Mouse (Mus musculus): ENCODE measurements around the gene Gsx2. TPM values are rescaled to one million over a fixed set of nuclear protein-coding genes. Genes with fewer than 3 reads are reported as not detected.

Gene Gsx2
- polyA plus RNA-seq, 1 experiment from 2014 or later, result not detected

GRCm38 (mm10) chr5:75051109-75051508 is 24.3 kb upstream of the Gsx2 start:
- Histone ChIP-seq H3K4me3 (replicated peaks; ENCODE audit: low read length) (no peak overlapping the region), H3K9ac (ENCODE audit: low read length) (no peak overlapping the region), H3K27me3 (ENCODE audit: control insufficient read depth, insufficient read depth, low read length) (no peaks in the 10 kb centered on the region), H3K4me1 (ENCODE audit: control insufficient read depth, insufficient read depth, low read length) (no peaks in the 10 kb centered on the region), H3K36me3 (ENCODE audit: control insufficient read depth, insufficient read depth, low read length) (no peaks in the 10 kb centered on the region), H3K9me3 (replicated peaks; ENCODE audit: control insufficient read depth, low read length) (no peaks in the 10 kb centered on the region), H3K4me2 (ENCODE audit: low read depth, low read length) (no peak overlapping the region), H3K27ac (ENCODE audit: low read length) (no peak overlapping the region)
- WGBS, result 74% methylated on average over 4 of the region's 4 CpGs
- no peak for ATAC-seq (ENCODE audit: insufficient read depth, low FRiP score)

DNA sequence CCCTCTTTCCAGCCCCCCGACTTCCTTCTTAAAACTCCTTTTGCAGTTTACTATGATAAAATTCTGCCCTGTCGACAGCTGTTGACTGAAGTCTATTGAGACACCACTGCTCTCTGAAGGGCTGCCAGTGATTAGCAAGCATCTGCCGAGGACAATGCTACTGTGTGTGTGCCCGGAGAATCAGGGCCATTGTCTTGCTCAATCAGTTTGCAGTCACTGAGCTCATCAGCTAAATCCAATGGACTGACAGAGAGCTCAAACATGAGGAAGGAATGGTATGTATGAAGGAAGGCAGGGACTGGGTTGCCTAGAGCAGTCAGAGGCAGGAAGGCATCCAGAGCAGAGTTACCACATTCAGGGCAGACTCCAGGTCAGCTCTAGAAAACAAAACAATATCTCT is 12.2 kb upstream of the Gsx2 start:
- 36% methylated on average over 4 of the region's 4 CpGs for WGBS
- H3K9ac ChIP-seq (ENCODE audit: low read length), result no peak overlapping the region
- H3K4me2 ChIP-seq (ENCODE audit: low read depth, low read length), result no peak overlapping the region
- ATAC-seq (ENCODE audit: insufficient read depth, low FRiP score), result no peak
- peaks cover 7% of the 10 kb centered on the region; the same call in 1 of the 2 replicates for H3K4me1 ChIP-seq (ENCODE audit: control insufficient read depth, insufficient read depth, low read length)
- no peak overlapping the region for H3K27ac ChIP-seq (ENCODE audit: low read length)
- no peaks in the 10 kb centered on the region for H3K36me3 ChIP-seq (ENCODE audit: control insufficient read depth, insufficient read depth, low read length)
- no peak overlapping the region for H3K4me3 ChIP-seq (replicated peaks; ENCODE audit: low read length)
- H3K27me3 ChIP-seq (ENCODE audit: control insufficient read depth, insufficient read depth, low read length), result peaks cover 10% of the 10 kb centered on the region; the same call in 1 of the 2 replicates
- no peaks in the 10 kb centered on the region for H3K9me3 ChIP-seq (replicated peaks; ENCODE audit: control insufficient read depth, low read length)

- no peaks in the 10 kb centered on the region for H3K36me3 ChIP-seq (ENCODE audit: control insufficient read depth, insufficient read depth, low read length)
- H3K4me2 ChIP-seq (ENCODE audit: low read depth, low read length), result peak overlapping the region; percentile 64
- H3K9me3 ChIP-seq (replicated peaks; ENCODE audit: control insufficient read depth, low read length), result no peaks in the 10 kb centered on the region
- peak overlapping the region; percentile 43; the same call in 1 of the 2 replicates for H3K9ac ChIP-seq (ENCODE audit: low read length)
- H3K27me3 ChIP-seq (ENCODE audit: control insufficient read depth, insufficient read depth, low read length), result peaks cover 38% of the 10 kb centered on the region
- peaks cover 12% of the 10 kb centered on the region; the same call in 1 of the 2 replicates for H3K4me1 ChIP-seq (ENCODE audit: control insufficient read depth, insufficient read depth, low read length)
- peak; percentile 50; the same call in 1 of the 2 replicates for ATAC-seq (ENCODE audit: insufficient read depth, low FRiP score)
- H3K27ac ChIP-seq (ENCODE audit: low read length), result no peak overlapping the region
- WGBS, result 4% methylated on average over 8 of the region's 10 CpGs
- H3K4me3 ChIP-seq (replicated peaks; ENCODE audit: low read length), result peak overlapping the region; percentile 53
Measured at GRCm38 (mm10) chr5:75066715-75067114, 8.7 kb upstream of the Gsx2 start.

- Histone ChIP-seq H3K4me2 (ENCODE audit: low read depth, low read length) (peak overlapping the region; percentile 64), H3K36me3 (ENCODE audit: control insufficient read depth, insufficient read depth, low read length) (no peaks in the 10 kb centered on the region), H3K27ac (ENCODE audit: low read length) (no peak overlapping the region), H3K9me3 (replicated peaks; ENCODE audit: control insufficient read depth, low read length) (no peaks in the 10 kb centered on the region), H3K27me3 (ENCODE audit: control insufficient read depth, insufficient read depth, low read length) (peaks cover 43% of the 10 kb centered on the region), H3K4me1 (ENCODE audit: control insufficient read depth, insufficient read depth, low read length) (peaks cover 12% of the 10 kb centered on the region; the same call in 1 of the 2 replicates), H3K9ac (ENCODE audit: low read length) (peak overlapping the region; percentile 43; the same call in 1 of the 2 replicates), H3K4me3 (replicated peaks; ENCODE audit: low read length) (peak overlapping the region; percentile 53)
- peak; percentile 69; the same call in 1 of the 2 replicates for ATAC-seq (ENCODE audit: insufficient read depth, low FRiP score)
- under 1% methylated on average over 30 of the region's 30 CpGs for WGBS
Measured at GRCm38 (mm10) chr5:75067125-75067756, 8.2 kb upstream of the Gsx2 start.

DNA sequence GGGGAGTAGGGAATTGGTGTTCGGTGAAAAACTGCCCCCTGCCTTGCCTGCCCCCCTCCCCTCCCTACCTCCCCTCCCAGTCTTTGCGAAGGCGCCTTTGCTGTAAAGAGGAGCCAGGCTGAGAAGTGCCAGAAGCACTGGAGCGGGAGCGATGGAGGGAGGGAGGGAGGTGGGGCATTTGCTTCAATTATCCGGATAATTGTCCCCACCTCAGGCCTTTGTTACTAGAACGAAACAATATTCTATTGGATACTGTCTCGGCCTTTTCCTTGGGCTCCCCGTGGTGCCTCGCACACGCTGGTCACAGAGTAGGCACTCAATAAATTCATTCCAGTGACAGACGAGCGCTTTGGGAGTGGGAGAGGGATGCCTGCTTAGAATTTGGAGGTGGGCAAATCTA is 5.3 kb upstream of the Gsx2 start:
- Histone ChIP-seq H3K27ac (ENCODE audit: low read length) (no peak overlapping the region), H3K9ac (ENCODE audit: low read length) (no peak overlapping the region), H3K36me3 (ENCODE audit: control insufficient read depth, insufficient read depth, low read length) (no peaks in the 10 kb centered on the region)

GRCm38 (mm10) chr5:75070656-75071375 is 4.6 kb upstream of the Gsx2 start:
- Histone ChIP-seq H3K27me3 (ENCODE audit: control insufficient read depth, insufficient read depth, low read length) (peaks cover 79% of the 10 kb centered on the region), H3K4me3 (replicated peaks; ENCODE audit: low read length) (no peak overlapping the region), H3K9ac (ENCODE audit: low read length) (no peak overlapping the region), H3K4me2 (ENCODE audit: low read depth, low read length) (no peak overlapping the region), H3K36me3 (ENCODE audit: control insufficient read depth, insufficient read depth, low read length) (no peaks in the 10 kb centered on the region), H3K4me1 (ENCODE audit: control insufficient read depth, insufficient read depth, low read length) (peaks cover 19% of the 10 kb centered on the region), H3K27ac (ENCODE audit: low read length) (no peak overlapping the region), H3K9me3 (replicated peaks; ENCODE audit: control insufficient read depth, low read length) (no peaks in the 10 kb centered on the region)
- ATAC-seq (ENCODE audit: insufficient read depth, low FRiP score), result no peak
- WGBS, result 6% methylated on average over 23 of the region's 23 CpGs

More for the DNA sequence above, 5.3 kb upstream of the Gsx2 start:
- WGBS, result 10% methylated on average over 13 of the region's 13 CpGs
- H3K27me3 ChIP-seq (ENCODE audit: control insufficient read depth, insufficient read depth, low read length), result peaks cover 72% of the 10 kb centered on the region
- H3K9me3 ChIP-seq (replicated peaks; ENCODE audit: control insufficient read depth, low read length), result no peaks in the 10 kb centered on the region
- no peak overlapping the region for H3K4me2 ChIP-seq (ENCODE audit: low read depth, low read length)
- no peak for ATAC-seq (ENCODE audit: insufficient read depth, low FRiP score)
- H3K4me3 ChIP-seq (replicated peaks; ENCODE audit: low read length), result no peak overlapping the region
- peaks cover 12% of the 10 kb centered on the region; the same call in 1 of the 2 replicates for H3K4me1 ChIP-seq (ENCODE audit: control insufficient read depth, insufficient read depth, low read length)

- H3K4me3 ChIP-seq (replicated peaks; ENCODE audit: low read length), result no peak overlapping the region
- H3K27ac ChIP-seq (ENCODE audit: low read length), result no peak overlapping the region
- ATAC-seq (ENCODE audit: insufficient read depth, low FRiP score), result no peak
- no peaks in the 10 kb centered on the region for H3K9me3 ChIP-seq (replicated peaks; ENCODE audit: control insufficient read depth, low read length)
- 5% methylated on average over 10 of the region's 10 CpGs for WGBS
- no peaks in the 10 kb centered on the region for H3K36me3 ChIP-seq (ENCODE audit: control insufficient read depth, insufficient read depth, low read length)
- H3K9ac ChIP-seq (ENCODE audit: low read length), result no peak overlapping the region
- H3K4me1 ChIP-seq (ENCODE audit: control insufficient read depth, insufficient read depth, low read length), result peaks cover 23% of the 10 kb centered on the region
- peaks cover 90% of the 10 kb centered on the region for H3K27me3 ChIP-seq (ENCODE audit: control insufficient read depth, insufficient read depth, low read length)
- H3K4me2 ChIP-seq (ENCODE audit: low read depth, low read length), result no peak overlapping the region
Measured at GRCm38 (mm10) chr5:75071951-75072350, 3.5 kb upstream of the Gsx2 start.

DNA sequence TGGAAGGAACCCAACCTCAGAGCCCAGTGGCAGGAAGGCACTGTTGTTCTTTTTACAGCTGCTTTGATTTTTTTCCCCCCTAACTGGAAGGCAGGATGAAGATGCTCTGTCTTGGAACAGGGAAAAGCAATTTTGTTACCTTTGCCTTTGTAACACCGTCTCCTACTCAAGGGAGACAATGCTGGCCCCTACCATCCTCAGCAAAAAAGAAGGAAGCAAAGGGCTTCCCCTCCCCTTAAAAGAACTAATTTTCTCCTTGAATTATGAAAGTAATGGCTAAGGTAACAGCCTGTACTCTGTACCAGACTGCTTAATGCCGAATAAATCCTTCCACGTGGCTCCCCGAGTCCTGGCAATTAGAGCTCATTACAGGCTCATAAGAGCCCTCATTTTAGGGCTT is 2.9 kb upstream of the Gsx2 start:
- Histone ChIP-seq H3K4me3 (replicated peaks; ENCODE audit: low read length) (no peak overlapping the region), H3K27me3 (ENCODE audit: control insufficient read depth, insufficient read depth, low read length) (peaks cover 92% of the 10 kb centered on the region), H3K36me3 (ENCODE audit: control insufficient read depth, insufficient read depth, low read length) (no peaks in the 10 kb centered on the region), H3K4me2 (ENCODE audit: low read depth, low read length) (no peak overlapping the region), H3K4me1 (ENCODE audit: control insufficient read depth, insufficient read depth, low read length) (peaks cover 18% of the 10 kb centered on the region), H3K9me3 (replicated peaks; ENCODE audit: control insufficient read depth, low read length) (no peaks in the 10 kb centered on the region), H3K9ac (ENCODE audit: low read length) (no peak overlapping the region), H3K27ac (ENCODE audit: low read length) (no peak overlapping the region)
- no peak for ATAC-seq (ENCODE audit: insufficient read depth, low FRiP score)
- 15% methylated on average over 4 of the region's 4 CpGs for WGBS

- WGBS, result 38% methylated on average over 1 of the region's 1 CpGs
- H3K36me3 ChIP-seq (ENCODE audit: control insufficient read depth, insufficient read depth, low read length), result no peaks in the 10 kb centered on the region
Measured at GRCm38 (mm10) chr5:75073167-75073566, 2.2 kb upstream of the Gsx2 start.

More at GRCm38 (mm10) chr5:75073167-75073566, 2.2 kb upstream of the Gsx2 start:
- Histone ChIP-seq H3K4me3 (replicated peaks; ENCODE audit: low read length) (no peak overlapping the region), H3K27me3 (ENCODE audit: control insufficient read depth, insufficient read depth, low read length) (peaks cover 91% of the 10 kb centered on the region), H3K4me2 (ENCODE audit: low read depth, low read length) (no peak overlapping the region), H3K9me3 (replicated peaks; ENCODE audit: control insufficient read depth, low read length) (no peaks in the 10 kb centered on the region), H3K4me1 (ENCODE audit: control insufficient read depth, insufficient read depth, low read length) (peaks cover 16% of the 10 kb centered on the region), H3K27ac (ENCODE audit: low read length) (no peak overlapping the region), H3K9ac (ENCODE audit: low read length) (no peak overlapping the region)
- ATAC-seq (ENCODE audit: insufficient read depth, low FRiP score), result no peak
